Mouse (Mus musculus) thymus, postnatal 36 days (tissue): ENCODE results near the gene Nsd1.

Experiments used
- DNase-seq, 2 experiments: peaks; one replicate each; pipeline ENCODE4 v3.0.0; 2022; ENCODE audit warnings: mixed read lengths in 2 of 2

The Nsd1 gene

DNA sequence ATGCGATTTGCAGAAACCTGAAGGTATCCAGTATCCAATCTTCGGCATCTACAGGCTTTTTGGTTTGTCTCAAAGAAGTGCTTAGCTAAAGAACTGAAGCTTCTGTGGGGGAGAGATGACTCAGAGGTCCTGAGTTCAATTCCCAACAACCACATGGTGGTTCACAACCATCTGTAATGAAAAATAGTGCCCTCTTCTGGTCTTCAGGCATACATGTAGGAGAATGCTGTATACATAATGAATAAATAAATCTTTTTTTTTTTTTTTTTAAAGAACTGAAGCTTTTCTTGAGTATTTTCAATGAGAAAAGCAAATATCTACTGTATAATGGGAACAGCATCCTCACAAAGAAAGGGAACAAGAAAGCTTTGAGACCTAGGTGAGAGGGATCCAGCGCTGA is 49.1 kb downstream of the Nsd1 start:
- DNase-seq = no peak

DNA sequence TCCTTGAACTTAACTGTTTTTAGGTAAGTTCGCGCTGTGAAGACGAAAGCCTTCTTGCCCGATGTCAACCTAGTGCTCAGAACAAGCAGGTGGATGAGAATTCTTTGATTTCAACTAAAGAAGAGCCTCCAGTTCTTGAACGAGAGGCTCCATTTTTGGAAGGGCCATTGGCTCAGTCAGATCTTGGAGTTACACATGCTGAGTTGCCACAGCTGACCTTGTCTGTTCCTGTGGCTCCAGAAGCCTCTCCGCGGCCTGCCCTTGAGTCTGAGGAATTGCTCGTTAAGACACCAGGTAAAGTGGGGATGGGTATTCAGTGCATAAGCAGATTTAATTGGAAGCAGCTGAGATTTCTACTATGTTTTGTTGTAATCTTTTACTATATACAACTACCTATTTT is 51.9 kb downstream of the Nsd1 start:
- DNase-seq = no peak

GRCm38 (mm10) chr13:55262096-55262495 is 52.5 kb downstream of the Nsd1 start:
- no peak for DNase-seq

DNA sequence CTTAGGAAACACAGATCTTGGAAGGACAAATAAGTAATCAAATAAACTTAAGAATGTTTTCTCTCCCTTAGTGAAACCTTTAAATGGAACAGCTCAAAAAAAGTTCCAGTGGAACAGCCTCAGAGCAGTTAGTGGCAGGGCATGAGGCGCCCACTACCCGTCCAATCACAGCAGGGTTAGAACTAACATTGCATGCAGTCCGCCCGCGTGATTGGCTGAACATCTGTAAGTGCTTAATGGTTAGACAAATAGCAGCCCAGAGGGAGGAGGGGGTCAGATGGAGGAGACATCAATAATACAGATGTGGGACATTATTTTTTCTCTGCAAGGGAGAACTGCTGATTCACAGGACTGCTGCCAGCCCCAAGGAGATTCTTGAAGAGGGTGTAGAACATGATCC is 67.6 kb downstream of the Nsd1 start:
- no peak for DNase-seq

GRCm38 (mm10) chr13:55277646-55278045 is 68.1 kb downstream of the Nsd1 start:
- no peak for DNase-seq

- DNase-seq = no peak
Measured at GRCm38 (mm10) chr13:55288854-55289253, 79.3 kb downstream of the Nsd1 start.

GRCm38 (mm10) chr13:55296760-55297159 is 87.2 kb downstream of the Nsd1 start:
- DNase-seq = no peak

DNA sequence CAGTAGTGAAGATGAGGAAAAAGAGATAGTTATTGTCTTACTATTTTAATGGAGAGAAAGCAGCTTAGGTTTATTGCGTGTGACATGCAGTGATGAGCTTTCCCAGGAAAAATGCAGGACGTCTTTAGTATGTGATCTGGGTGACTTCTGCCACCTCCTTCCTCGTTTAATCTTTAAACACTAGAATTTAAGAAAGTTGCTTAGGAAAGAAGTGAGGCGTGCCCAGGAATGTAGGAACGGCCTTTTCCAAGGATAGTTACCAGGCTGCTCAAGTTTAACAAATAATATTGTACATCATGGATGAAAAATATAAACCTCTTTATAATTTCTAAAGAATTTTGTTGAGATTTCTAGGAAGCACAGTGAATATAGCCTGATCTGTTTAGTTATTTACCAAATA is 91.3 kb downstream of the Nsd1 start:
- no peak for DNase-seq

GRCm38 (mm10) chr13:55312028-55312630 is 102.5 kb downstream of the Nsd1 start:
- no peak for DNase-seq

- no peak for DNase-seq
Measured at GRCm38 (mm10) chr13:55313051-55313450, 103.5 kb downstream of the Nsd1 start.

GRCm38 (mm10) chr13:55314891-55315412 is 105.4 kb downstream of the Nsd1 start:
- no peak for DNase-seq

GRCm38 (mm10) chr13:55318351-55318750 is 108.8 kb downstream of the Nsd1 start:
- DNase-seq = no peak

DNA sequence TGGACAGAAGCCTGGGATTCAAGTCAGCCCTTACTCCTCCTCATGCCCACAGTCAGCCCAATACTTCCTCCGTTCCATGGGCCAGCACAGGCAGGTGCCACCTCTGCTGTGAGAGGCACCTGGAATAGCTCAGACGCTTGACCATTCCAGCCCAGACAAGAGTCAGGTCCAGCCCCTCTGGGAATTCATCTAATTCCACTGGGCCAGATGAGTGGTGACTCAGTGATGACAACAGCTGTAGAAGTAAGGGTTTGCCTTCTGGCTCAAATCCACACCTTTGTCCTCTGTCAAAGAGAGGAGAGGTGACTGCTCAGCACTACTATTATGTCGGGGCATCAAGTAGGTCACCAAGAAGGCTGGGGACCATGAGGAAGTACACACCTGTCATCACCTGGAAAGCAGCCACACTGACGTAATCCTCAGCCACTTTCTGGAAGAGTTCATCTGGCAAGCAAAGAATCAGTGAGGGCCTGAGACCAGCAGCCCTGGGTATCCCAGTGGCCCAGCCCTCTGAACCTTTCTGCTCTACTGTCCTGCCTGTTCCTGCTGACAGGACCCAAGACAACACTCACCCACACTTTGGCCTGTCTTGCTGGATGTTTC is 110.5 kb downstream of the Nsd1 start, which contains the start of gene Prelid1:
Gene Prelid1 (plus strand): TSS at position 570 of the 603 bp plus-strand sequence.
- DNase-seq = no peak

DNA sequence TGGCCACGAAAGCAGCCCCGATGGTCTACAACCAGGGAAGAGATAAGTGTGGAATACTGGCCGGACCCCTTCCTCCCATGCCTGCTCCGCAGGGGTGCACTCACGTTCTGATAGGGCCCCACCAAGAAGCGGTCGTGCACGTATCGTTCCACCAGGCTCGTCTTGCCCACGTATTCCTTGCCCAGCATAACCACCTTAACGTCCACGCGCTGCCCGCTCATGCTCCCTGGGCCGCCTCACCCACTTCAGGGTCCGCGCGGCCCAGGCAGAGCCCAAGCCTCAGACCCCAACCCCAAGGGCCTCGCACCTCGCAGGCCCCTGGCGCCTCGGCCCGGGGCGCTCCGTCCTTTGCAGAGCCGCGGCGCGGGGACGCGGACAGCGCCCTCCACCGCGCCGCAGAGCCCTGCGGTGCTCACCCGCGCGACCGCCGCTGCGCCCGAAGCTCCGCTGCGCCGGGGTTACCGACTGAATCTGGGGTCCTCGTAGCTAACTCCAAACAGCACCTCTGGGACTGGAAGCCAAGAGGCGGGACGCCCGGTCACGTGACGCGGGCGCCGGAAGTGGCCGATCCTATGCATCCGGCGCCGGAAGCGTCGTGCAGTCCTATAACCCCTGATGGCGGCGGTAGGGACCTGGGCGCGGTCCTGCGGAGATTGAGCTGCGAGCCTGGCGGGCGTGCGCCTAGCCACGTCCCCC is 112.0 kb downstream of the Nsd1 start, which contains the start of gene Rab24:
Gene Rab24 (minus strand): TSS at position 513 of the 696 bp plus-strand sequence.
- peak; percentile 88 to 91 for DNase-seq

- peak; percentile 37 to 40 for DNase-seq
Measured at GRCm38 (mm10) chr13:55322130-55322825, 112.7 kb downstream of the Nsd1 start.

DNA sequence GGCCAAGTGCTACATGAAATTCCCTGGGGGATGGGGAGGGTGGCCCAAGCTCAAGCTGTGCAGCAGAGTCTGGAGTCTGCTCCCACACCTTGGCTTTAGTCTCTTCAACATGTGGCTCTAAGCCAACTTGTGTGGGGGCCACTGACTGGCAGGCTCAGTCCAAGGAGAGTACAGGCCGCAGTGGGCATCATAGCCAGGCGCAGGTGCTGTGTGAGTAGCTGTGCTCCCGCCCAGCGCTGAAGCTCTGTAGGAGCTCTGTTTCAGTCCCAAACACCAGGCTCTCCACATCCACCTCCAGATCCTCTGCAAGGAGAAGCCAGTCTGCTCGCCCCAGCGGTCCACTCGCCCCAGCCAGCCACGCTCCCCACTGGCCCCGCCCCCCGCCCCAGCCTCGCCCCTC is 116.0 kb downstream of the Nsd1 start:
- no peak for DNase-seq

DNA sequence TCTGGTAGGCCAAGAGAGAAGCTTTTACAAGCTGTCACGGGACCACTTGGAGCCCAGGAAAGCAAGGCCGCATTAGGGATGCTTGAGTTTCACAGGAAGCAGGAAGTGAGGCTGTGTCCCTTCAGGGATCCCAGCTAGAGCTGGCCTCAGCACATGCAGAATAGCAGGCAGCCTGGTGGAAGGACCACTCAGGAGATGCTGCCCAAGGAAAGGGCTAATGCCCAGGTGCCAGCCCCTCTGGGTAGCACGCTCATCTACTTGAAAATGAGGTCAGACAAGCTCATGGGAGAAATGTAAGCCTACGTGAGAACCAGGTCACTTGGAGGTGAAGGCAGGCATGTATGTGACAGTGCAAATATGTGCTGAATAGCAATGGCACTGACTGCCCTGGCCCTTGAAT is 117.6 kb downstream of the Nsd1 start:
- no peak for DNase-seq

DNA sequence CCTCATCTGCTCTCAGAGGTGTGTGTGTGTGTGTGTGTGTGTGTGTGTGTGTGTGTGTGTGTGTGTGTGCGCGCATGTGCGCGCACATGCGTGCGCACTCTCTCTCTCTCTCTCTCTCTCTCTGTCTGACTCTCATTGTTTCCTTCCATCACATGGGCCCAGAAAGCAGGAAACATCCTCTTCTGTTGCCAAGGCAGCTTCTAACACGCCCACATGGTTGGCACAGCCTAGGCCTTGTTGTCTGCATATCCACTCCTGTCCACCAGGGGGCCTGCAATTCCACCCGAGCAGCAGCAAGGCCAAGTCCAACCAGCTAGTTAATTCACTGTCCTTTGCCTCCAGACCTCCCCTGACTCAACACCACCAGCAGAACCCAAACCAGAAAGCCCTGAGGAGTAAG is 118.1 kb downstream of the Nsd1 start:
- peak; percentile 85 to 87 for DNase-seq

- DNase-seq = no peak
Measured at GRCm38 (mm10) chr13:55328171-55328570, 118.6 kb downstream of the Nsd1 start.

DNA sequence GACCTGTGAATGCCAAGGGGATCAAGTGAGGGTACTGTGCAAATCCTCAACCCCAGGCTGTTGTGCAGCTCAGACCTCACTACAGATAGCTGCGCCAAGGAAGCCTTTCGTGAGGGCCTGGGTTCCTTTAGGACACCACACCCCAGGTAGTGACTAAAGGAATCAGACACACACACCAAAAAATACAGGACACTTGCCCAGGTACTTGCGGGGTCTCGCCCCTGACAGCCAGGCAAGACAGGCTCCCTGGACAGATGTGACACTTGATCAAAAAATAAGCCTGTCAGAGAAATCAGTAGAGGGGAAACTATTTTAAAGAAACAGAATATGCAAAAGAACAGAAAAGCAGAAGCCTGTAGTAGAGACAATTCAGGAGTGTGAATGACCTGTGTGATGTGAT is 119.1 kb downstream of the Nsd1 start:
- no peak for DNase-seq

DNA sequence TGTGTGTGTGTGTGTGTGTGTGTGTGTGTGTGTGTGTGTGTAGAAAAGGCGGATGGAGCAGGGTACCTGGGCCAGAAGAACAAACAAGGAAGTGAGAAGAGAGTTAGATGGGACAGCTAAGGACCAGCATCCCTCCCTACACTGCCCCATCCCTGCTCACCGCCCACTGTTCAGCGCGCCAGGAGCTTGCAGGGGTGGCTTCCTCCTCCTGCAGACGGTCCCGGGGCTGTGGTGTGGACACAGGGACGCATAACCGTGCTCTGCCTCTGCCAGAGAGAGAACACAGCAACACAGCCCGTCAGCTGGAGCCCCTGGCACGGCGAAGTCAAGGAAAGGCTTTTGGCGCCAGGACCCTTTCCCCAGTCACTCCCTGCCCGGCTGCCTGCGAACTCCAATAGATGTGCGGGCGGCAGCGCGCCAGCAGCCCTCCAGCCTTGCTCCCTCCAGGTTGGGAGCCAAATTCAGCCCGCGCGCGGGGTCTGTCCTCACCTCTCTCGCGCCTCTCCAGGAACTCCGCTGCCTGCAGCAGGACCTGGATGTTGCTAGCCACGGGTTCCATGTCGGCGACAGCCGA is 119.6 kb downstream of the Nsd1 start:
- DNase-seq = no peak

DNA sequence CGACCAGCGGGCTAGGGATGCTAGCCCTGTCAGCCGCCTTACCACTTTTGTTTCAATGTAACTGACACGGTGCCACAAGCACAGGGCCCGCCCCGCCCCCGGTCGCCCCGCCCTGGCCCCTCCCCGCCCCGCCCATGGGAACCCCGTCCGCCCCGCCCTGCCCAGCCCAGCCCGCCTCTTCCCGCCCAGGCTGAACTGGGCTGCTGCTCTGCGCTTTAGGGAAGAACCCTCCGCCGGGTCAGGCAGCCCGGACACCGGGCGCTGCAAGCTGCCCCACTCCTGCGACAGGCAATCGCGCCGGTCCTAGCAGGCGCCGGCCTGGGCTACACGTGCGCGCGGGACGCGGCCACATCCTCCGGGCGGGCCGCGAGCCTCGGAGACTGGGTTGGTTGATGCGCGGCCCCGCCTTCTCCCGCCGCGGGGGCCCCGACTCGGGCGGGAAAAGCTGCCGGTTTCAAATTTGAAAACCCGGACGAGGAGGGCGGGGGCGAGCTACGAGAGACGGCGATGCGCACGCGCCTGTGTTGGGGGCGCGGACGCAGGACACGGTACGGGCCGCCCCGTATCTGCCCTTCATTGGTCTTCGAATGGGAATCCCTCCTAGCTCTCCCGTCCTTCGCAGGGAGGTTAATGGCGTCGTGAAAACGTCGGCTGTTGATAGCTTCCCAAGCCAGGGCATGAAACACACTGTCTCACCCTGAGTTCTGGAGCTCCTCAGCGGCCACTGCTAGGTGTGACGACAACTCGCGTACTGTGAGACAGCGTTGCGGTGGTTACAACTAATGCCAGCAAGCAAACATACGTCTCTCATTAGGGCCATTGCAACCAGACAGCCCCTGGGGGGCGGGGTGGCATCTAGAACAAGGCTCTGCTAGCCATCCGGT is 120.3 kb downstream of the Nsd1 start, which contains the start of gene Mxd3:
Gene Mxd3 (minus strand): TSS at position 141 of the 884 bp plus-strand sequence.
- DNase-seq = peak; percentile 88 to 91
